Mouse (Mus musculus) activated CD4-positive, CD25-positive, alpha-beta regulatory T cell (primary cell): ENCODE measurements around the gene Olfr871. TPM values are rescaled to one million over a fixed set of nuclear protein-coding genes. Genes with fewer than 3 reads are reported as not detected.

Experiments
- polyA plus RNA-seq, 2 experiments: library from polyadenylated mRNA; unstranded; fragments of 100-300 nt; shearing (Covaris generic); gene quantifications; one replicate each; pipeline ENCODE4 v1.2.1; 2017

Olfr871 gene
- polyA plus RNA-seq, result not detected

GRCm38 (mm10) chr9:20211907-20212306 lies at the start of gene Olfr871:
Olfr871 (plus strand) TSS chr9:20212207.

GRCm38 (mm10) chr9:20173957-20174356 lies 38.0 kb upstream of the Olfr871 start, which contains the start of gene Olfr870:
Olfr870 (minus strand) TSS chr9:20174057.

DNA sequence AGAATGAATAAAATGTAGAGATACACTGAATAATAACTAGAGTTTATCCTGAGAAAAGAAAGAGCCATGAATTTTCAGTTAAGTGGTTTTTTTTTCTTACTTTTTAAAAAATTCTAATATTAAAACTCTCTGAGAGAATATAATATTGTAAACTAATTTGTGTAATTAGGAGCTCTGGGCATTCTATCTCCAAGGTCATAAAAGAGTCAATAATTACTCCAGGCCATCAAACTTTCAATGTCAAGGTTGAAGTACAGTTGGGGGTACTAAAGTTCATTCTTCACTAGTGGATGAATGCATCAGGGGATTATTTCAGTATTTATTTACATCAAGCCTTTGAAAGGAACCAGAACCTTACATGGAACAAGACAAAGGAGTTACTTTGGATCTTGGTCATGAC lies 24.8 kb downstream of the Olfr871 start, which contains the start of gene Olfr872:
Gene Olfr872, plus strand, starts transcription at position 301 of the 400 bp plus-strand sequence.

Other genes with a start within 250 kb of the Olfr871 start
- not detected for gene Olfr866, start 184.2 kb upstream of the Olfr871 start, polyA plus RNA-seq
- gene Olfr867, start 154.6 kb upstream of the Olfr871 start, polyA plus RNA-seq, result not detected
- not detected for gene Olfr868, start 113.6 kb upstream of the Olfr871 start, polyA plus RNA-seq
- gene Olfr869, start 83.2 kb upstream of the Olfr871 start, polyA plus RNA-seq, result not detected
- gene Olfr870, start 38.1 kb upstream of the Olfr871 start, polyA plus RNA-seq, result not detected
- gene Olfr872, start 24.9 kb downstream of the Olfr871 start, polyA plus RNA-seq, result under 1 TPM in 1 of 2 experiments, not detected in 1; 0.21 TPM
- not detected for gene Olfr39, start 70.1 kb downstream of the Olfr871 start, polyA plus RNA-seq
- under 1 TPM in 1 of 2 experiments, not detected in 1; 0.06 TPM for gene Olfr873, start 86.3 kb downstream of the Olfr871 start, polyA plus RNA-seq
- gene Olfr18, start 123.9 kb downstream of the Olfr871 start, polyA plus RNA-seq, result not detected
- gene Zfp560, start 173.0 kb downstream of the Olfr871 start, polyA plus RNA-seq, result 10 to 100 TPM; 20.2 to 26.2 TPM
- 10 to 100 TPM; 26.8 to 30.2 TPM for gene Zfp26, start 248.0 kb downstream of the Olfr871 start, polyA plus RNA-seq